Mouse (Mus musculus) bone marrow, adult 2 months (tissue): ENCODE measurements at regions not wholly inside any gene's neighbourhood (a gene's known extent, or its start where the extent isn't known, plus 50 kb on each side); places are given as distances from the start of the nearest gene placed in this dataset.

ENCODE experiments used
- CTCF ChIP-seq: fragments of 200-500 bp; IDR thresholded peaks from 2 replicates; pipeline ENCODE4 v1.5.1; 2011; ENCODE audit warnings: low read length, control low read depth; ENCODE audit not compliant: control insufficient read depth, insufficient read depth
- POLR2A ChIP-seq: fragments of 200-500 bp; IDR thresholded peaks from 2 replicates; pipeline ENCODE4 v1.6.1; 2011; ENCODE audit warnings: low read depth, mild to moderate bottlenecking, control low read depth, low read length, borderline replicate concordance; ENCODE audit not compliant: control insufficient read depth

DNA sequence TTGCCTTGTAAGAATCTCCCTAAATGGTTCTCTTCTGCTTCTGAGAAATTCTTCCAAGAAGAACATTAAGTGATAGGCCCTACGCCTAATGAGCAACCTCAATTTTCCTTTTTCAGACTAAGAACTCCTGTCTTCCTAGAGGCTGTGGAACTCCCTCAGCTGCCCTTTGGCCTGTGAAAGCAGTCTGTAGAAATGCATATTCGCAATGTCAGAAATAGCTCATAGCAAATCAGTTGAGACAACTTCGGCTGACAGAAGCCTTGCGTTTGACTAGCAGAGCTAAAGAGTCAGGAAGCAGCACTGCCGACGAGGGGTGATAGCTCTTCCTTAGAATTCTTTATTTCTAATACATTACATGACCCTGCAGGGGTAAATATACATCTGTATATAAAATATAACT lies 80.3 kb upstream of the Ednra start:
- TF ChIP-seq CTCF (no peak), POLR2A (no peak)
